Mouse (Mus musculus) heart, embryonic 16.5 days (tissue): ENCODE measurements around the gene Lbhd1. TPM values are rescaled to one million over a fixed set of nuclear protein-coding genes. Genes with fewer than 3 reads are reported as not detected.

Experiments used
- ATAC-seq: fragments of 200-750 bp; cut with Nextera tagmentation; replicated peaks from 2 replicates; pipeline ENCODE4 v1.8.0; 2017; ENCODE audit warnings: moderate number of reproducible peaks; ENCODE audit not compliant: insufficient read depth, low FRiP score; ENCODE audit errors: extremely low read depth
- H3K27ac ChIP-seq: fragments of 300-500 bp; sonication (generic); 2 replicates; pipeline ENCODE4 v1.5.1; 2014; ENCODE audit warnings: mild to moderate bottlenecking, low read length, control low read depth, moderate library complexity
- H3K27me3 ChIP-seq: fragments of 300-500 bp; sonication (generic); 2 replicates; pipeline ENCODE4 v1.6.1; 2014; ENCODE audit warnings: low read length, mixed read lengths; ENCODE audit not compliant: control insufficient read depth, insufficient read depth
- H3K36me3 ChIP-seq: fragments of 300-500 bp; sonication (generic); 2 replicates; pipeline ENCODE4 v1.6.1; 2014; ENCODE audit not compliant: control insufficient read depth, insufficient read depth
- H3K4me1 ChIP-seq: fragments of 300-500 bp; sonication (generic); 2 replicates; pipeline ENCODE4 v1.6.1; 2014; ENCODE audit warnings: low read length, mixed read lengths; ENCODE audit not compliant: control insufficient read depth, insufficient read depth
- H3K4me2 ChIP-seq: fragments of 300-500 bp; sonication (generic); 2 replicates; pipeline ENCODE4 v1.6.1; 2014; ENCODE audit warnings: low read depth, mild to moderate bottlenecking, control low read depth, low read length
- H3K4me3 ChIP-seq: fragments of 300-500 bp; sonication (generic); 2 replicates; pipeline ENCODE4 v1.5.1; 2014; ENCODE audit warnings: mild to moderate bottlenecking, control low read depth, low read length
- H3K9ac ChIP-seq: fragments of 300-500 bp; sonication (generic); 2 replicates; pipeline ENCODE4 v1.6.1; 2014; ENCODE audit warnings: low read length, control low read depth
- H3K9me3 ChIP-seq: fragments of 300-500 bp; sonication (generic); replicated peaks from 2 replicates; pipeline ENCODE4 v1.6.1; 2016; ENCODE audit warnings: low read length; ENCODE audit not compliant: control insufficient read depth
- WGBS: fragments of 180-500 bp; shearing (Covaris S2); extraction: QIAGEN DNeasy Blood & Tissue Kit; methylation state at CpG from one replicate; pipeline ENCODE4 v1.1.7; 2014; 5-methylcytosine and 5-hydroxymethylcytosine counted together
- polyA plus RNA-seq: library from polyadenylated mRNA; unstranded; fragments of >200 nt; fragmentation: Nextera tagmentation; extraction: Ambion mirVana; gene quantifications from 2 replicates; pipeline ENCODE4 v1.2.1, GENCODE M21; 2015

Lbhd1 gene
- polyA plus RNA-seq, 1 experiment from 2014 or later: 25.2 TPM

- no peak for ATAC-seq
- H3K27ac ChIP-seq: peak overlapping the region; percentile 89
- no peaks in the 10 kb centered on the region for H3K27me3 ChIP-seq
- peaks cover 12% of the 10 kb centered on the region for H3K36me3 ChIP-seq
- peaks cover 12% of the 10 kb centered on the region for H3K4me1 ChIP-seq
- no peaks in the 10 kb centered on the region for H3K9me3 ChIP-seq
- H3K9ac ChIP-seq: peak overlapping the region; percentile 87
- 1% methylated on average over 6 of the region's 6 CpGs for WGBS
- peak overlapping the region; percentile 83 for H3K4me3 ChIP-seq
- peak overlapping the region; percentile 72 for H3K4me2 ChIP-seq
These were observed 37.3 kb downstream of the Lbhd1 start for GRCm38 (mm10) chr19:8920836-8921291.

DNA sequence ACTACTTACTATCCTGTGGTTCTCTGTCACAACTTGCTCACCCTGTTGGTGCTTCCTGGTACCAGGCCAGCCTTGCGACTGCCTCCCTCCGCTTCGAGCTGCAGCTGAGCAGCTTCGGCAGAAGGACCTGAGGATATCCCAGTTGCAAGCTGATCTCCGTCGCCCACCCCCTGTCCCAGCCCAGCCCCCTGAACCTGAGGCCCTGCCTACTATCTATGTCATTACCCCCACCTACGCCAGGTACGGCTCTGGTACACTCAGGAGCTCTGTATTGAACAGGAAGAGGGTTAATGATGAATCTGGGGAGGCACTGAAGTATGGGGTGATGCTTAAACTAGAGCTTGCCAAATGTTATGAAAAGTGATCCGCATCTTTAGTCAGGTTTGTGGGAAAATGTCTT is 38.2 kb downstream of the Lbhd1 start:
- H3K27me3 ChIP-seq: no peaks in the 10 kb centered on the region
- no peak overlapping the region for H3K4me3 ChIP-seq
- no peak overlapping the region for H3K27ac ChIP-seq
- H3K9ac ChIP-seq: no peak overlapping the region
- no peak for ATAC-seq
- no peaks in the 10 kb centered on the region for H3K9me3 ChIP-seq
- peaks cover 12% of the 10 kb centered on the region for H3K4me1 ChIP-seq
- no peak overlapping the region for H3K4me2 ChIP-seq
- 65% methylated on average over 9 of the region's 9 CpGs for WGBS
- H3K36me3 ChIP-seq: peaks cover 9% of the 10 kb centered on the region; the same call in 1 of the 2 replicates

DNA sequence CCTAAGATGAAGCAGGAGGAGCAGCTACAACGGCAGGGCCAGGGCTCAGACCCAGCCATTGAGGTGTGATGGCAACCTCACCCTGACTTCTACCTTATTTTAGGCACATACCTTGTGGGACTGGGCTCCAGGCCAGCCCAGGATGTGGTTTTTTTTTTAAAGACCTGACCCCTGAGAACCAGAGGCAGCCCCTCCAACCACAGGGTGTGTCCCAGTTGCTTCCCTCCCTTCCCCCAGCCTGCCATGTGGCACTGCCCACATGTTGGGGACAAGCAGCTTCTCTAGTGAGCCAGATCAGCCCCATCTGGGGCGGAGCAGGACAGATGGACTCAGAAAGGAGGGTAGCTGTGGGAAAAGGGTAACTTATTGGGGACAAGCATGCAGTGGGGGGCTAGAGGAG is 43.2 kb downstream of the Lbhd1 start:
- H3K36me3 ChIP-seq: peaks cover 16% of the 10 kb centered on the region
- H3K27me3 ChIP-seq: no peaks in the 10 kb centered on the region
- H3K4me2 ChIP-seq: no peak overlapping the region
- H3K27ac ChIP-seq: no peak overlapping the region
- H3K4me3 ChIP-seq: no peak overlapping the region
- no peak overlapping the region for H3K9ac ChIP-seq
- no peaks in the 10 kb centered on the region for H3K9me3 ChIP-seq
- WGBS: 86% methylated on average over 2 of the region's 2 CpGs
- no peak for ATAC-seq
- H3K4me1 ChIP-seq: peaks cover 17% of the 10 kb centered on the region

- Histone ChIP-seq H3K9ac (no peak overlapping the region), H3K36me3 (peaks cover 16% of the 10 kb centered on the region), H3K4me3 (no peak overlapping the region), H3K4me2 (no peak overlapping the region), H3K4me1 (peaks cover 16% of the 10 kb centered on the region), H3K27ac (no peak overlapping the region), H3K9me3 (no peaks in the 10 kb centered on the region), H3K27me3 (no peaks in the 10 kb centered on the region)
- no peak for ATAC-seq
- WGBS: 78% methylated on average over 12 of the region's 12 CpGs
These were observed 44.5 kb downstream of the Lbhd1 start for GRCm38 (mm10) chr19:8927891-8928525.

GRCm38 (mm10) chr19:8928689-8929223 is 45.2 kb downstream of the Lbhd1 start:
- ATAC-seq: no peak; the same call in 1 of the 2 replicates
- Histone ChIP-seq H3K27me3 (no peaks in the 10 kb centered on the region), H3K27ac (peak overlapping the region; percentile 84), H3K4me2 (peak overlapping the region; percentile 86), H3K9ac (peak overlapping the region; percentile 92; the same call in 1 of the 2 replicates), H3K9me3 (no peaks in the 10 kb centered on the region), H3K4me1 (peaks cover 16% of the 10 kb centered on the region), H3K4me3 (peak overlapping the region; percentile 87), H3K36me3 (peaks cover 21% of the 10 kb centered on the region)
- WGBS: 21% methylated on average over 16 of the region's 16 CpGs

- ATAC-seq: peak; percentile 80
- H3K36me3 ChIP-seq: peaks cover 21% of the 10 kb centered on the region
- WGBS: 0% methylated on average over 70 of the region's 74 CpGs
- no peaks in the 10 kb centered on the region for H3K9me3 ChIP-seq
- H3K4me2 ChIP-seq: peak within 1 kb of the TSS; percentile 86
- peak within 1 kb of the TSS; percentile 84 for H3K27ac ChIP-seq
- H3K4me3 ChIP-seq: peak within 1 kb of the TSS; percentile 87
- H3K27me3 ChIP-seq: no peaks in the 10 kb centered on the region
- H3K4me1 ChIP-seq: peaks cover 16% of the 10 kb centered on the region
- H3K9ac ChIP-seq: peak within 1 kb of the TSS; percentile 92
These were observed 45.9 kb downstream of the Lbhd1 start, which contains the start of the genes Rom1 and Eml3 for GRCm38 (mm10) chr19:8929224-8930088. Rom1 (minus strand) TSS chr19:8929356. Eml3 (plus strand) TSS chr19:8929552.

GRCm38 (mm10) chr19:8930117-8930516 is 46.6 kb downstream of the Lbhd1 start:
- H3K36me3 ChIP-seq: peaks cover 27% of the 10 kb centered on the region
- H3K9ac ChIP-seq: peak overlapping the region; percentile 92
- H3K4me2 ChIP-seq: peak overlapping the region; percentile 86
- no peak for ATAC-seq
- peaks cover 16% of the 10 kb centered on the region for H3K4me1 ChIP-seq
- H3K4me3 ChIP-seq: peak overlapping the region; percentile 87
- H3K27ac ChIP-seq: peak overlapping the region; percentile 84
- no peaks in the 10 kb centered on the region for H3K9me3 ChIP-seq
- WGBS: 12% methylated on average over 11 of the region's 11 CpGs
- no peaks in the 10 kb centered on the region for H3K27me3 ChIP-seq

GRCm38 (mm10) chr19:8930771-8931170 is 47.2 kb downstream of the Lbhd1 start:
- no peak for ATAC-seq
- H3K9me3 ChIP-seq: no peaks in the 10 kb centered on the region
- peak overlapping the region; percentile 92 for H3K9ac ChIP-seq
- H3K4me1 ChIP-seq: peaks cover 16% of the 10 kb centered on the region
- H3K4me3 ChIP-seq: peak overlapping the region; percentile 87
- peaks cover 24% of the 10 kb centered on the region for H3K36me3 ChIP-seq
- H3K27ac ChIP-seq: no peak overlapping the region
- H3K27me3 ChIP-seq: no peaks in the 10 kb centered on the region
- 75% methylated on average over 7 of the region's 7 CpGs for whole genome bisulfite sequencing
- H3K4me2 ChIP-seq: peak overlapping the region; percentile 86
